Mouse (Mus musculus): ENCODE measurements around the gene Ak9. TPM values are rescaled to one million over a fixed set of nuclear protein-coding genes. Genes with fewer than 3 reads are reported as not detected.

Ak9 gene
- polyA plus RNA-seq, 1 experiment: 0.02 TPM

- Histone ChIP-seq H3K27ac (ENCODE audit: insufficient read depth, low read depth, low read length) (no peak overlapping the region), H3K4me3 (ENCODE audit: insufficient read depth, low read depth, low read length) (peak overlapping the region; percentile 67), H3K4me1 (ENCODE audit: control insufficient read depth, insufficient read depth, low read length) (no peaks in the 10 kb centered on the region), H3K27me3 (replicated peaks; ENCODE audit: control insufficient read depth, insufficient read depth, low read length) (no peaks in the 10 kb centered on the region), H3K36me3 (ENCODE audit: control insufficient read depth, insufficient read depth, low read length) (no peaks in the 10 kb centered on the region)
- no peak for TF ChIP-seq CTCF (conservative IDR thresholded peaks at IDR 0.05; ENCODE audit: insufficient read depth, insufficient read length, low read depth, low read length)
- TF ChIP-seq POLR2A (IDR thresholded peaks at IDR 0.05; ENCODE audit: low read depth, low read length): no peak
- 8% methylated on average over 9 of the region's 9 CpGs for WGBS
- no peak for DNase-seq
Measured at GRCm38 (mm10) chr10:41477018-41477277, 173.2 kb downstream of the Ak9 start.

- 22% methylated on average over 20 of the region's 20 CpGs for WGBS
- no peaks in the 10 kb centered on the region for H3K36me3 ChIP-seq (ENCODE audit: control insufficient read depth, insufficient read depth, low read length)
- TF ChIP-seq POLR2A (IDR thresholded peaks at IDR 0.05; ENCODE audit: low read depth, low read length) (no peak), CTCF (conservative IDR thresholded peaks at IDR 0.05; ENCODE audit: insufficient read depth, insufficient read length, low read depth, low read length) (no peak)
- no peaks in the 10 kb centered on the region for H3K27me3 ChIP-seq (replicated peaks; ENCODE audit: control insufficient read depth, insufficient read depth, low read length)
- no peaks in the 10 kb centered on the region for H3K4me1 ChIP-seq (ENCODE audit: control insufficient read depth, insufficient read depth, low read length)
- DNase-seq: peak; percentile 78
- H3K27ac ChIP-seq (ENCODE audit: insufficient read depth, low read depth, low read length): no peak overlapping the region
- peak overlapping the region; percentile 67 for H3K4me3 ChIP-seq (ENCODE audit: insufficient read depth, low read depth, low read length)
Measured at GRCm38 (mm10) chr10:41477278-41478181, 173.8 kb downstream of the Ak9 start.

GRCm38 (mm10) chr10:41479961-41480360 is 176.2 kb downstream of the Ak9 start:
- Histone ChIP-seq H3K4me1 (ENCODE audit: control insufficient read depth, insufficient read depth, low read length) (no peaks in the 10 kb centered on the region), H3K27me3 (replicated peaks; ENCODE audit: control insufficient read depth, insufficient read depth, low read length) (no peaks in the 10 kb centered on the region), H3K27ac (ENCODE audit: insufficient read depth, low read depth, low read length) (no peak overlapping the region), H3K4me3 (ENCODE audit: insufficient read depth, low read depth, low read length) (no peak overlapping the region), H3K36me3 (ENCODE audit: control insufficient read depth, insufficient read depth, low read length) (no peaks in the 10 kb centered on the region)
- WGBS: 98% methylated on average over 3 of the region's 3 CpGs
- no peak for TF ChIP-seq POLR2A (IDR thresholded peaks at IDR 0.05; ENCODE audit: low read depth, low read length)
- TF ChIP-seq CTCF (conservative IDR thresholded peaks at IDR 0.05; ENCODE audit: insufficient read depth, insufficient read length, low read depth, low read length): no peak
- DNase-seq: no peak

- WGBS: 73% methylated on average over 33 of the region's 33 CpGs
- Histone ChIP-seq H3K4me1 (ENCODE audit: control insufficient read depth, insufficient read depth, low read length) (no peaks in the 10 kb centered on the region), H3K36me3 (ENCODE audit: control insufficient read depth, insufficient read depth, low read length) (no peaks in the 10 kb centered on the region), H3K27ac (ENCODE audit: insufficient read depth, low read depth, low read length) (no peak overlapping the region), H3K27me3 (replicated peaks; ENCODE audit: control insufficient read depth, insufficient read depth, low read length) (no peaks in the 10 kb centered on the region), H3K4me3 (ENCODE audit: insufficient read depth, low read depth, low read length) (no peak overlapping the region)
- TF ChIP-seq CTCF (conservative IDR thresholded peaks at IDR 0.05; ENCODE audit: insufficient read depth, insufficient read length, low read depth, low read length): no peak
- TF ChIP-seq POLR2A (IDR thresholded peaks at IDR 0.05; ENCODE audit: low read depth, low read length): no peak
- DNase-seq: no peak
Measured at GRCm38 (mm10) chr10:41480938-41481880, 177.4 kb downstream of the Ak9 start.

- 86% methylated on average over 7 of the region's 7 CpGs for WGBS
- no peaks in the 10 kb centered on the region for H3K36me3 ChIP-seq (ENCODE audit: control insufficient read depth, insufficient read depth, low read length)
- no peaks in the 10 kb centered on the region for H3K27me3 ChIP-seq (replicated peaks; ENCODE audit: control insufficient read depth, insufficient read depth, low read length)
- DNase-seq: no peak
- H3K27ac ChIP-seq (ENCODE audit: insufficient read depth, low read depth, low read length): no peak overlapping the region
- H3K4me1 ChIP-seq (ENCODE audit: control insufficient read depth, insufficient read depth, low read length): no peaks in the 10 kb centered on the region
- H3K4me3 ChIP-seq (ENCODE audit: insufficient read depth, low read depth, low read length): no peak overlapping the region
- no peak for TF ChIP-seq POLR2A (IDR thresholded peaks at IDR 0.05; ENCODE audit: low read depth, low read length)
- TF ChIP-seq CTCF (conservative IDR thresholded peaks at IDR 0.05; ENCODE audit: insufficient read depth, insufficient read length, low read depth, low read length): no peak
Measured at GRCm38 (mm10) chr10:41482446-41482845, 178.7 kb downstream of the Ak9 start.

Other genes starting within 250 kb of the Ak9 start
- not detected in 2 replicates for gene Gpr6, start 231.7 kb upstream of the Ak9 start, polyA plus RNA-seq (2012; rRNA removed)
- gene Fig4, start 720 bp upstream of the Ak9 start, polyA plus RNA-seq (2012; rRNA removed): 12.6 and 13.4 TPM in 2 replicates
- gene Zbtb24, start 146.4 kb downstream of the Ak9 start, polyA plus RNA-seq (2012; rRNA removed): 14.9 and 17.9 TPM in 2 replicates
- gene Mical1, start 172.3 kb downstream of the Ak9 start, polyA plus RNA-seq (2012; rRNA removed): 9.1 and 10.2 TPM in 2 replicates
- gene Smpd2, start 186.4 kb downstream of the Ak9 start, polyA plus RNA-seq (2012; rRNA removed): 124 and 129 TPM in 2 replicates
- gene Ppil6, start 186.5 kb downstream of the Ak9 start, polyA plus RNA-seq (2012; rRNA removed): 2.5 and 3.2 TPM in 2 replicates
- gene Cd164, start 215.4 kb downstream of the Ak9 start, polyA plus RNA-seq (2012; rRNA removed): 241 and 291 TPM in 2 replicates

Measured in kidney, adult 2 months (tissue).